Mouse (Mus musculus): ENCODE data around the gene Ldoc1. TPM values are rescaled to one million over a fixed set of nuclear protein-coding genes. Genes with fewer than 3 reads are reported as not detected.

The Ldoc1 gene
- total RNA-seq (2017) = not detected in 2 replicates

- no peak for ATAC-seq (replicated peaks in 1 of 2; ENCODE audit: insufficient read depth in 1 of 2, low FRiP score in 2 of 2, low TSS enrichment in 1 of 2, low read depth in 1 of 2, poor library complexity in 2 of 2, severe bottlenecking in 2 of 2)
Measured at GRCm38 (mm10) chrX:61709302-61710033, at the start of gene Ldoc1. Gene Ldoc1 (plus strand): TSS chrX:61709497.

GRCm38 (mm10) chrX:61710131-61710530, 834 bp downstream of the Ldoc1 start:
- no peak for ATAC-seq (replicated peaks in 1 of 2; ENCODE audit: insufficient read depth in 1 of 2, low FRiP score in 2 of 2, low TSS enrichment in 1 of 2, low read depth in 1 of 2, poor library complexity in 2 of 2, severe bottlenecking in 2 of 2)

- peak; percentile 71 to 94; a peak in 3 of 4 replicates for ATAC-seq (replicated peaks in 1 of 2; ENCODE audit: insufficient read depth in 1 of 2, low FRiP score in 2 of 2, low TSS enrichment in 1 of 2, low read depth in 1 of 2, poor library complexity in 2 of 2, severe bottlenecking in 2 of 2)
Measured at GRCm38 (mm10) chrX:61722281-61723028, 13.2 kb downstream of the Ldoc1 start.

GRCm38 (mm10) chrX:61723029-61723980, 14.0 kb downstream of the Ldoc1 start:
- peak in 1 of 2 experiments; percentile 5; a peak in 2 of 4 replicates for ATAC-seq (replicated peaks in 1 of 2; ENCODE audit: insufficient read depth in 1 of 2, low FRiP score in 2 of 2, low TSS enrichment in 1 of 2, low read depth in 1 of 2, poor library complexity in 2 of 2, severe bottlenecking in 2 of 2)

DNA sequence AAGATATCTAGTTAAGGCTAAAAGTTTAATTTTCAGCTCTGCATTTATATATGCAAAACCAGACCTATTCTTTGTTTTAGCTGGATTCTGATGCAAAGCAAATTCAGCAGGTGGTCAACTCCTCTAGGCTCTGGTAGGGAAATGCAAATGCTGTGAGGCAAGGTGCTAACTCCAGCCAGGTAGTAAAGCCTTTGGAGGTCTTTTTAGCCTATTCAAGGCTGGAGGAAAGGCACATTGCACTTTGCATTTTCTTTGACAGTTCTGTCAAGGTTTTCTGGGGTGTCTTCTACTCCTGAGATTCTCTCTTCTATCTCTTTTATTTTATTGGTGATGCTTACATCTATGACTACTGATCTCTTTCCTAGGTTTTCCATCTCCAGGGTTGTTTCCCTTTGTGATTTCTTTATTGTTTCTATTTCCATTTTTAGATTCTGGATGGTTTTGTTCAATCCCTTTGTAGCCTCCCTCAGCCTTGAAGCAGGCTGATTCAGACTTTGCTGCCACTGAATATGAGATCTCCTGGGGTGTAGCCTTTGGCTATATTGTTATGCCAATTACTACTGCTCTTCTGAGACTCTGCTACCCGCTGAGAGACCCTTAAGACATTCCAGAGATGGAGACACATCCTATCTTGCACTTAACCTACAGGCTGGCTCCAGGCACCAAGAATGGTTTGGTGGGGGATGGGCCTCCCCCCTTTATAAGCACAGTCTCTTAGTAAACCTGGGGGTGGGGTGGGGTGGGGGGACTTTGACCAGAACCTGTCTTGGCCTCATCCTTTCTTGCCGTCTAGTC, 18.4 kb downstream of the Ldoc1 start:
- ATAC-seq (replicated peaks in 1 of 2; ENCODE audit: insufficient read depth in 1 of 2, low FRiP score in 2 of 2, low TSS enrichment in 1 of 2, low read depth in 1 of 2, poor library complexity in 2 of 2, severe bottlenecking in 2 of 2) = no peak

Data from hematopoietic stem cell, adult 5-6 weeks (primary cell).